Mouse (Mus musculus) midbrain, embryonic 11.5 days (tissue): ENCODE measurements around the gene Supt5. TPM values are rescaled to one million over a fixed set of nuclear protein-coding genes. Genes with fewer than 3 reads are reported as not detected.
"Not testable (repeated sequence)": the region's sequence is repeated elsewhere in the genome, so short reads cannot be mapped to it uniquely, and the experiment has no call there.

Source experiments
- ATAC-seq: fragments of 200-750 bp; cut with Nextera tagmentation; 2 replicates; pipeline ENCODE4 v1.8.0; 2017; ENCODE audit warnings: moderate TSS enrichment, moderate library complexity; ENCODE audit not compliant: low FRiP score
- DNase-seq: peaks from one replicate; pipeline ENCODE4 v3.0.0; 2015; ENCODE audit warnings: low spot score; ENCODE audit errors: missing footprints
- H3K27ac ChIP-seq: fragments of 300-500 bp; sonication (generic); 2 replicates; pipeline ENCODE4 v1.5.1; 2014; ENCODE audit warnings: low read depth, low read length
- H3K27me3 ChIP-seq: fragments of 300-500 bp; sonication (generic); 2 replicates; pipeline ENCODE4 v1.6.1; 2014; ENCODE audit warnings: mild to moderate bottlenecking, low read length, moderate library complexity, mixed read lengths; ENCODE audit not compliant: control insufficient read depth, insufficient read depth
- H3K36me3 ChIP-seq: fragments of 300-500 bp; sonication (generic); 2 replicates; pipeline ENCODE4 v1.6.1; 2014; ENCODE audit warnings: mild to moderate bottlenecking, low read length, moderate library complexity, mixed read lengths; ENCODE audit not compliant: control insufficient read depth, insufficient read depth
- H3K4me1 ChIP-seq: fragments of 300-500 bp; sonication (generic); 2 replicates; pipeline ENCODE4 v1.6.1; 2014; ENCODE audit warnings: low read length; ENCODE audit not compliant: control insufficient read depth, insufficient read depth
- H3K4me2 ChIP-seq: fragments of 300-500 bp; sonication (generic); 2 replicates; pipeline ENCODE4 v1.6.1; 2014; ENCODE audit warnings: mild to moderate bottlenecking, moderate library complexity
- H3K4me3 ChIP-seq: fragments of 300-500 bp; sonication (generic); 2 replicates; pipeline ENCODE4 v1.5.1; 2014; ENCODE audit warnings: low read depth, low read length
- H3K9ac ChIP-seq: fragments of 300-500 bp; sonication (generic); 2 replicates; pipeline ENCODE4 v1.6.1; 2014; ENCODE audit warnings: low read length
- H3K9me3 ChIP-seq: fragments of 300-500 bp; sonication (generic); 2 replicates; pipeline ENCODE4 v1.6.1; 2016; ENCODE audit warnings: low read length; ENCODE audit not compliant: control insufficient read depth
- WGBS: fragments of 180-500 bp; shearing (Covaris S2); extraction: QIAGEN DNeasy Blood & Tissue Kit; methylation state at CpG from one replicate; pipeline ENCODE4 v1.1.7; 2014; 5-methylcytosine and 5-hydroxymethylcytosine counted together
- polyA plus RNA-seq: library from polyadenylated mRNA; unstranded; fragments of >200 nt; fragmentation: Nextera tagmentation; extraction: Ambion mirVana; gene quantifications from 2 replicates; pipeline ENCODE4 v1.2.1, GENCODE M21; 2014

Gene Supt5
- polyA plus RNA-seq: 71.3 and 82.2 TPM in 2 replicates

GRCm38 (mm10) chr7:28338108-28338998 lies at the start of gene Supt5:
Supt5 (minus strand) TSS chr7:28338746.
- ATAC-seq: peak; percentile 98
- H3K4me3 ChIP-seq: peak within 1 kb of the TSS; percentile 96
- under 1% methylated on average over 76 of the region's 77 CpGs for WGBS

GRCm38 (mm10) chr7:28387384-28387783 lies 48.8 kb upstream of the Supt5 start:
- not testable (repeated sequence) for ATAC-seq, H3K27ac ChIP-seq, H3K36me3 ChIP-seq, H3K9ac ChIP-seq, H3K4me1 ChIP-seq, H3K4me2 ChIP-seq, H3K9me3 ChIP-seq, DNase-seq, H3K4me3 ChIP-seq, H3K27me3 ChIP-seq
- 83% methylated on average over 7 of the region's 7 CpGs for WGBS

More at GRCm38 (mm10) chr7:28338108-28338998, at the start of gene Supt5:
- peak within 1 kb of the TSS; percentile 95 for H3K9ac ChIP-seq
- no peaks in the 10 kb centered on the region for H3K36me3 ChIP-seq
- peak; percentile 99 for DNase-seq
- H3K27me3 ChIP-seq: no peaks in the 10 kb centered on the region
- peak within 1 kb of the TSS; percentile 89 for H3K4me2 ChIP-seq
- peaks cover 9% of the 10 kb centered on the region; the same call in 1 of the 2 replicates for H3K4me1 ChIP-seq
- no peaks in the 10 kb centered on the region for H3K9me3 ChIP-seq
- H3K27ac ChIP-seq: peak within 1 kb of the TSS; percentile 78

- H3K27me3 ChIP-seq, H3K9ac ChIP-seq, H3K4me3 ChIP-seq, H3K27ac ChIP-seq, H3K4me2 ChIP-seq, ATAC-seq, DNase-seq, H3K9me3 ChIP-seq, H3K36me3 ChIP-seq: not testable (repeated sequence)
- peaks cover 10% of the 10 kb centered on the region for H3K4me1 ChIP-seq
- 87% methylated on average over 6 of the region's 6 CpGs for WGBS
Measured at GRCm38 (mm10) chr7:28386877-28387276, 48.3 kb upstream of the Supt5 start.

- Histone ChIP-seq H3K9ac (no peak overlapping the region), H3K27me3 (no peaks in the 10 kb centered on the region), H3K36me3 (peaks cover 3% of the 10 kb centered on the region; the same call in 1 of the 2 replicates), H3K9me3 (no peaks in the 10 kb centered on the region), H3K27ac (no peak overlapping the region), H3K4me2 (no peak overlapping the region), H3K4me3 (no peak overlapping the region), H3K4me1 (peaks cover 10% of the 10 kb centered on the region)
- 29% methylated on average over 4 of the region's 4 CpGs for WGBS
- ATAC-seq (peak; percentile 59), DNase-seq (peak; percentile 95)
Measured at GRCm38 (mm10) chr7:28386462-28386861, 47.9 kb upstream of the Supt5 start.

- DNase-seq: no peak
- no peak overlapping the region for H3K4me2 ChIP-seq
- H3K36me3 ChIP-seq: peaks cover 3% of the 10 kb centered on the region; the same call in 1 of the 2 replicates
- no peak overlapping the region for H3K4me3 ChIP-seq
- no peak for ATAC-seq
- peaks cover 14% of the 10 kb centered on the region for H3K4me1 ChIP-seq
- no peak overlapping the region for H3K9ac ChIP-seq
- 83% methylated on average over 7 of the region's 7 CpGs for WGBS
- no peak overlapping the region for H3K27ac ChIP-seq
- H3K27me3 ChIP-seq: no peaks in the 10 kb centered on the region
- H3K9me3 ChIP-seq: no peaks in the 10 kb centered on the region
Measured at GRCm38 (mm10) chr7:28386007-28386406, 47.5 kb upstream of the Supt5 start.

GRCm38 (mm10) chr7:28385196-28385595 lies 46.6 kb upstream of the Supt5 start:
- H3K4me2 ChIP-seq: no peak overlapping the region
- no peaks in the 10 kb centered on the region; the same call in 1 of the 2 replicates for H3K36me3 ChIP-seq
- no peak for ATAC-seq
- peaks cover 17% of the 10 kb centered on the region for H3K4me1 ChIP-seq
- no peak overlapping the region for H3K9ac ChIP-seq
- no peak overlapping the region for H3K27ac ChIP-seq
- WGBS: 87% methylated on average over 9 of the region's 9 CpGs
- DNase-seq: no peak
- no peak overlapping the region for H3K4me3 ChIP-seq
- no peaks in the 10 kb centered on the region for H3K27me3 ChIP-seq
- H3K9me3 ChIP-seq: no peaks in the 10 kb centered on the region

GRCm38 (mm10) chr7:28384162-28384561 lies 45.6 kb upstream of the Supt5 start:
- no peak for ATAC-seq
- Histone ChIP-seq H3K4me2 (no peak overlapping the region), H3K4me3 (no peak overlapping the region), H3K27ac (no peak overlapping the region), H3K36me3 (no peaks in the 10 kb centered on the region; the same call in 1 of the 2 replicates), H3K4me1 (peaks cover 22% of the 10 kb centered on the region), H3K9ac (no peak overlapping the region), H3K9me3 (no peaks in the 10 kb centered on the region), H3K27me3 (no peaks in the 10 kb centered on the region)
- 88% methylated on average over 6 of the region's 6 CpGs for WGBS
- DNase-seq: no peak

GRCm38 (mm10) chr7:28383606-28384005 lies 45.1 kb upstream of the Supt5 start:
- DNase-seq: no peak
- no peak overlapping the region for H3K9ac ChIP-seq
- no peak overlapping the region for H3K4me3 ChIP-seq
- H3K27ac ChIP-seq: no peak overlapping the region
- H3K4me1 ChIP-seq: peaks cover 25% of the 10 kb centered on the region
- H3K36me3 ChIP-seq: no peaks in the 10 kb centered on the region; the same call in 1 of the 2 replicates
- H3K4me2 ChIP-seq: no peak overlapping the region
- H3K27me3 ChIP-seq: no peaks in the 10 kb centered on the region
- ATAC-seq: no peak
- H3K9me3 ChIP-seq: no peaks in the 10 kb centered on the region
- WGBS: 93% methylated on average over 4 of the region's 4 CpGs

- ATAC-seq (no peak), DNase-seq (no peak)
- no peak overlapping the region for H3K4me3 ChIP-seq
- peaks cover 2% of the 10 kb centered on the region; the same call in 1 of the 2 replicates for H3K27me3 ChIP-seq
- H3K4me1 ChIP-seq: peaks cover 30% of the 10 kb centered on the region
- H3K36me3 ChIP-seq: no peaks in the 10 kb centered on the region; the same call in 1 of the 2 replicates
- H3K4me2 ChIP-seq: no peak overlapping the region
- 80% methylated on average over 11 of the region's 11 CpGs for WGBS
- H3K9ac ChIP-seq: no peak overlapping the region
- H3K27ac ChIP-seq: no peak overlapping the region
- no peaks in the 10 kb centered on the region for H3K9me3 ChIP-seq
Measured at GRCm38 (mm10) chr7:28382981-28383396, 44.4 kb upstream of the Supt5 start.
